Mouse (Mus musculus) embryonic facial prominence, embryonic 12.5 days (tissue): ENCODE measurements around the gene Fth1. TPM values are rescaled to one million over a fixed set of nuclear protein-coding genes. Genes with fewer than 3 reads are reported as not detected.

Source experiments
- ATAC-seq: fragments of 200-750 bp; cut with Nextera tagmentation; 2 replicates; pipeline ENCODE4 v1.8.0; 2017; ENCODE audit not compliant: insufficient number of reproducible peaks, insufficient read depth, low FRiP score, low TSS enrichment
- H3K27ac ChIP-seq: fragments of 300-500 bp; sonication (generic); 2 replicates; pipeline ENCODE4 v1.5.1; 2016; ENCODE audit warnings: mild to moderate bottlenecking
- H3K27me3 ChIP-seq: fragments of 300-500 bp; sonication (generic); 2 replicates; pipeline ENCODE4 v1.6.1; 2016; ENCODE audit warnings: mild to moderate bottlenecking, moderate library complexity
- H3K36me3 ChIP-seq: fragments of 300-500 bp; sonication (generic); 2 replicates; pipeline ENCODE4 v1.6.1; 2016; ENCODE audit warnings: mild to moderate bottlenecking
- H3K4me1 ChIP-seq: fragments of 300-500 bp; sonication (generic); 2 replicates; pipeline ENCODE4 v1.6.1; 2016
- H3K4me2 ChIP-seq: fragments of 300-500 bp; sonication (generic); replicated peaks from 2 replicates; pipeline ENCODE4 v1.6.1; 2016; ENCODE audit warnings: mild to moderate bottlenecking, moderate library complexity
- H3K4me3 ChIP-seq: fragments of 300-500 bp; sonication (generic); 2 replicates; pipeline ENCODE4 v1.5.1; 2016; ENCODE audit warnings: mild to moderate bottlenecking
- H3K9ac ChIP-seq: fragments of 300-500 bp; sonication (generic); 2 replicates; pipeline ENCODE4 v1.6.1; 2016; ENCODE audit warnings: mild to moderate bottlenecking, moderate library complexity
- H3K9me3 ChIP-seq: fragments of 300-500 bp; sonication (generic); 2 replicates; pipeline ENCODE4 v1.6.1; 2016; ENCODE audit warnings: mild to moderate bottlenecking, moderate library complexity
- WGBS: fragments of 180-500 bp; shearing (Covaris S2); methylation state at CpG from one replicate; pipeline ENCODE4 v1.1.7; 2016; 5-methylcytosine and 5-hydroxymethylcytosine counted together
- polyA plus RNA-seq: library from polyadenylated mRNA; unstranded; fragments of >200 nt; fragmentation: Nextera tagmentation; extraction: Ambion mirVana; gene quantifications from 2 replicates; pipeline ENCODE4 v1.2.1, GENCODE M21; 2016

The Fth1 gene
- polyA plus RNA-seq, 1 experiment from 2014 or later, result 1,511 TPM

GRCm38 (mm10) chr19:9998063-9998416 lies 17.6 kb downstream of the Fth1 start:
- Histone ChIP-seq H3K4me1 (peaks cover 6% of the 10 kb centered on the region), H3K27ac (no peak overlapping the region)
- WGBS, result 59% methylated on average over 2 of the region's 2 CpGs

GRCm38 (mm10) chr19:9998736-9999486 lies 18.5 kb downstream of the Fth1 start:
- Histone ChIP-seq H3K9ac (no peak overlapping the region), H3K4me1 (no peaks in the 10 kb centered on the region), H3K27ac (no peak overlapping the region), H3K4me2 (no peak overlapping the region), H3K27me3 (no peaks in the 10 kb centered on the region), H3K9me3 (no peaks in the 10 kb centered on the region), H3K36me3 (no peaks in the 10 kb centered on the region), H3K4me3 (no peak overlapping the region)
- 67% methylated on average over 13 of the region's 13 CpGs for WGBS
- ATAC-seq, result no peak

More at GRCm38 (mm10) chr19:9998063-9998416, 17.6 kb downstream of the Fth1 start:
- Histone ChIP-seq H3K36me3 (no peaks in the 10 kb centered on the region), H3K27me3 (no peaks in the 10 kb centered on the region), H3K9me3 (no peaks in the 10 kb centered on the region), H3K4me3 (no peak overlapping the region), H3K9ac (no peak overlapping the region), H3K4me2 (no peak overlapping the region)
- ATAC-seq, result no peak

GRCm38 (mm10) chr19:10000330-10000729 lies 19.9 kb downstream of the Fth1 start:
- Histone ChIP-seq H3K4me3 (no peak overlapping the region), H3K9me3 (no peaks in the 10 kb centered on the region), H3K27me3 (no peaks in the 10 kb centered on the region), H3K4me1 (no peaks in the 10 kb centered on the region), H3K9ac (no peak overlapping the region), H3K4me2 (no peak overlapping the region), H3K27ac (no peak overlapping the region), H3K36me3 (no peaks in the 10 kb centered on the region)
- no peak for ATAC-seq
- WGBS, result 33% methylated on average over 3 of the region's 3 CpGs

GRCm38 (mm10) chr19:10001206-10001969 lies 21.0 kb downstream of the Fth1 start, which contains the start of the genes Best1 and Rab3il1:
TSS of gene Best1 (minus strand) at chr19:10001633.
TSS of gene Rab3il1 (plus strand) at chr19:10001669.
- WGBS, result 76% methylated on average over 7 of the region's 7 CpGs
- no peak within 1 kb of the TSS for H3K27ac ChIP-seq

GRCm38 (mm10) chr19:10003696-10004095 lies 23.3 kb downstream of the Fth1 start:
- Histone ChIP-seq H3K4me3 (no peak overlapping the region), H3K36me3 (no peaks in the 10 kb centered on the region), H3K4me2 (no peak overlapping the region), H3K9me3 (no peaks in the 10 kb centered on the region), H3K4me1 (no peaks in the 10 kb centered on the region), H3K27ac (no peak overlapping the region), H3K27me3 (no peaks in the 10 kb centered on the region), H3K9ac (no peak overlapping the region)
- WGBS, result 90% methylated on average over 1 of the region's 1 CpGs
- no peak for ATAC-seq

More at GRCm38 (mm10) chr19:10001206-10001969, 21.0 kb downstream of the Fth1 start, which contains the start of the genes Best1 and Rab3il1:
- H3K27me3 ChIP-seq, result no peaks in the 10 kb centered on the region
- no peak within 1 kb of the TSS for H3K4me3 ChIP-seq
- no peak for ATAC-seq
- H3K9me3 ChIP-seq, result no peaks in the 10 kb centered on the region
- H3K9ac ChIP-seq, result no peak within 1 kb of the TSS
- H3K36me3 ChIP-seq, result no peaks in the 10 kb centered on the region
- H3K4me1 ChIP-seq, result no peaks in the 10 kb centered on the region
- H3K4me2 ChIP-seq, result no peak within 1 kb of the TSS

- H3K27me3 ChIP-seq, result no peaks in the 10 kb centered on the region
- no peak overlapping the region for H3K4me3 ChIP-seq
- H3K9me3 ChIP-seq, result no peaks in the 10 kb centered on the region
- H3K27ac ChIP-seq, result no peak overlapping the region
- no peak for ATAC-seq
- H3K4me2 ChIP-seq, result no peak overlapping the region
- no peaks in the 10 kb centered on the region for H3K36me3 ChIP-seq
- peaks cover 29% of the 10 kb centered on the region for H3K4me1 ChIP-seq
- 94% methylated on average over 1 of the region's 1 CpGs for WGBS
- no peak overlapping the region for H3K9ac ChIP-seq
These were observed 31.0 kb downstream of the Fth1 start for GRCm38 (mm10) chr19:10011408-10011807.

- H3K4me1 ChIP-seq, result peaks cover 36% of the 10 kb centered on the region
- H3K36me3 ChIP-seq, result no peaks in the 10 kb centered on the region
- peak; percentile 58; the same call in 1 of the 2 replicates for ATAC-seq
- H3K27me3 ChIP-seq, result no peaks in the 10 kb centered on the region
- peak overlapping the region; percentile 98 for H3K27ac ChIP-seq
- no peaks in the 10 kb centered on the region for H3K9me3 ChIP-seq
- no peak overlapping the region for H3K9ac ChIP-seq
- H3K4me2 ChIP-seq, result no peak overlapping the region
- 14% methylated on average over 6 of the region's 6 CpGs for WGBS
- no peak overlapping the region for H3K4me3 ChIP-seq
These were observed 32.5 kb downstream of the Fth1 start for GRCm38 (mm10) chr19:10012827-10013278.

- H3K27ac ChIP-seq, result peak overlapping the region; percentile 98
- H3K9me3 ChIP-seq, result no peaks in the 10 kb centered on the region
- no peak overlapping the region for H3K9ac ChIP-seq
- H3K27me3 ChIP-seq, result no peaks in the 10 kb centered on the region
- 23% methylated on average over 3 of the region's 3 CpGs for WGBS
- H3K4me2 ChIP-seq, result peak overlapping the region; percentile 19
- H3K4me3 ChIP-seq, result no peak overlapping the region
- no peaks in the 10 kb centered on the region for H3K36me3 ChIP-seq
- H3K4me1 ChIP-seq, result peaks cover 36% of the 10 kb centered on the region
- ATAC-seq, result peak; percentile 6; the same call in 1 of the 2 replicates
These were observed 33.0 kb downstream of the Fth1 start for GRCm38 (mm10) chr19:10013348-10013747.

- Histone ChIP-seq H3K9me3 (no peaks in the 10 kb centered on the region), H3K4me2 (peak overlapping the region; percentile 19; the same call in 1 of the 2 replicates), H3K4me1 (peaks cover 37% of the 10 kb centered on the region), H3K27me3 (no peaks in the 10 kb centered on the region), H3K4me3 (no peak overlapping the region), H3K9ac (no peak overlapping the region), H3K36me3 (no peaks in the 10 kb centered on the region), H3K27ac (peak overlapping the region; percentile 98)
- peak; percentile 69 for ATAC-seq
- WGBS, result 13% methylated on average over 5 of the region's 5 CpGs
These were observed 33.5 kb downstream of the Fth1 start for GRCm38 (mm10) chr19:10013913-10014312.

GRCm38 (mm10) chr19:10014824-10015223 lies 34.4 kb downstream of the Fth1 start:
- H3K27me3 ChIP-seq, result no peaks in the 10 kb centered on the region
- WGBS, result 66% methylated on average over 13 of the region's 13 CpGs
- H3K4me2 ChIP-seq, result no peak overlapping the region
- no peaks in the 10 kb centered on the region for H3K9me3 ChIP-seq
- H3K27ac ChIP-seq, result peak overlapping the region; percentile 98
- peaks cover 47% of the 10 kb centered on the region for H3K4me1 ChIP-seq
- no peaks in the 10 kb centered on the region for H3K36me3 ChIP-seq
- no peak overlapping the region for H3K4me3 ChIP-seq
- ATAC-seq, result no peak
- no peak overlapping the region for H3K9ac ChIP-seq

- Histone ChIP-seq H3K9ac (no peak overlapping the region), H3K36me3 (no peaks in the 10 kb centered on the region), H3K27ac (peak overlapping the region; percentile 98), H3K4me1 (peaks cover 50% of the 10 kb centered on the region), H3K4me3 (no peak overlapping the region), H3K9me3 (no peaks in the 10 kb centered on the region), H3K27me3 (no peaks in the 10 kb centered on the region), H3K4me2 (no peak overlapping the region)
- ATAC-seq, result no peak
- 61% methylated on average over 4 of the region's 4 CpGs for WGBS
These were observed 35.0 kb downstream of the Fth1 start for GRCm38 (mm10) chr19:10015442-10015841.

GRCm38 (mm10) chr19:10016151-10016550 lies 35.8 kb downstream of the Fth1 start:
- peaks cover 56% of the 10 kb centered on the region for H3K4me1 ChIP-seq
- no peak overlapping the region for H3K4me3 ChIP-seq
- no peaks in the 10 kb centered on the region for H3K9me3 ChIP-seq
- H3K27ac ChIP-seq, result no peak overlapping the region
- no peaks in the 10 kb centered on the region for H3K27me3 ChIP-seq
- WGBS, result 85% methylated on average over 4 of the region's 4 CpGs
- H3K36me3 ChIP-seq, result no peaks in the 10 kb centered on the region
- no peak overlapping the region for H3K4me2 ChIP-seq
- ATAC-seq, result no peak
- no peak overlapping the region for H3K9ac ChIP-seq
